Mouse (Mus musculus): ENCODE measurements around the gene Slc27a1. TPM values are rescaled to one million over a fixed set of nuclear protein-coding genes. Genes with fewer than 3 reads are reported as not detected.
A peak's percentile ranks its signal among the peaks of the same experiment; 100 is the strongest.
"Not testable (repeated sequence)": the region's sequence is repeated elsewhere in the genome, so short reads cannot be mapped to it uniquely, and the experiment has no call there.

Gene Slc27a1
- polyA plus RNA-seq (2014; fragmentation: Nextera tagmentation; extraction: Ambion mirVana) = 61.0 and 70.0 TPM in 2 replicates

GRCm38 (mm10) chr8:71568387-71568937 lies at the start of gene Slc27a1:
Gene Slc27a1 (plus strand): TSS chr8:71568882.
- Histone ChIP-seq H3K4me3 (ENCODE audit: low read depth, low read length) (peak within 1 kb of the TSS; percentile 62), H3K27ac (ENCODE audit: low read depth, low read length) (peak within 1 kb of the TSS; percentile 83), H3K9ac (replicated peaks; ENCODE audit: low read depth, low read length) (peak within 1 kb of the TSS; percentile 68), H3K36me3 (ENCODE audit: control insufficient read depth, insufficient read depth, low read length) (no peaks in the 10 kb centered on the region), H3K27me3 (ENCODE audit: control insufficient read depth, insufficient read depth, low read length) (no peaks in the 10 kb centered on the region), H3K4me2 (ENCODE audit: low read depth, low read length) (peak within 1 kb of the TSS; percentile 93), H3K9me3 (ENCODE audit: control insufficient read depth, low read length) (no peaks in the 10 kb centered on the region), H3K4me1 (ENCODE audit: control insufficient read depth, insufficient read depth, low read length) (peaks cover 16% of the 10 kb centered on the region)
- peak; percentile 2; the same call in 1 of the 2 replicates for ATAC-seq (ENCODE audit: low read depth)
- WGBS = 10% methylated on average over 13 of the region's 13 CpGs

- WGBS = 33% methylated on average over 9 of the region's 10 CpGs
Observed at GRCm38 (mm10) chr8:71519037-71519825, 49.5 kb upstream of the Slc27a1 start.

GRCm38 (mm10) chr8:71521634-71522033 lies 47.0 kb upstream of the Slc27a1 start:
- Histone ChIP-seq H3K27me3 (ENCODE audit: control insufficient read depth, insufficient read depth, low read length) (peaks cover 9% of the 10 kb centered on the region), H3K4me1 (ENCODE audit: control insufficient read depth, insufficient read depth, low read length) (0 out of 2 replicates have a peak, but pooled peaks cover 4% of the 10 kb centered on the region), H3K4me3 (ENCODE audit: low read depth, low read length) (no peak overlapping the region), H3K4me2 (ENCODE audit: low read depth, low read length) (0 out of 2 replicates have a peak overlapping the region, but pooled peaks have one; percentile 6), H3K27ac (ENCODE audit: low read depth, low read length) (no peak overlapping the region), H3K36me3 (ENCODE audit: control insufficient read depth, insufficient read depth, low read length) (no peaks in the 10 kb centered on the region), H3K9ac (replicated peaks; ENCODE audit: low read depth, low read length) (no peak overlapping the region), H3K9me3 (ENCODE audit: control insufficient read depth, low read length) (no peaks in the 10 kb centered on the region)
- 7% methylated on average over 17 of the region's 17 CpGs for WGBS
- ATAC-seq (ENCODE audit: low read depth) = peak; percentile 82

More at GRCm38 (mm10) chr8:71519037-71519825, 49.5 kb upstream of the Slc27a1 start:
- H3K4me3 ChIP-seq (ENCODE audit: low read depth, low read length); H3K9me3 ChIP-seq (ENCODE audit: control insufficient read depth, low read length); H3K9ac ChIP-seq (replicated peaks; ENCODE audit: low read depth, low read length); H3K36me3 ChIP-seq (ENCODE audit: control insufficient read depth, insufficient read depth, low read length); H3K4me2 ChIP-seq (ENCODE audit: low read depth, low read length); H3K4me1 ChIP-seq (ENCODE audit: control insufficient read depth, insufficient read depth, low read length); H3K27me3 ChIP-seq (ENCODE audit: control insufficient read depth, insufficient read depth, low read length); H3K27ac ChIP-seq (ENCODE audit: low read depth, low read length): not testable (repeated sequence)
- 0 out of 2 replicates have a peak, but pooled peaks have one; percentile 41 for ATAC-seq (ENCODE audit: low read depth)

- H3K4me2 ChIP-seq (ENCODE audit: low read depth, low read length) = no peak within 1 kb of the TSS
- H3K9me3 ChIP-seq (ENCODE audit: control insufficient read depth, low read length) = no peaks in the 10 kb centered on the region
- H3K36me3 ChIP-seq (ENCODE audit: control insufficient read depth, insufficient read depth, low read length) = no peaks in the 10 kb centered on the region
- no peak within 1 kb of the TSS for H3K9ac ChIP-seq (replicated peaks; ENCODE audit: low read depth, low read length)
- 0 out of 2 replicates have a peak, but pooled peaks cover 4% of the 10 kb centered on the region for H3K4me1 ChIP-seq (ENCODE audit: control insufficient read depth, insufficient read depth, low read length)
- H3K27ac ChIP-seq (ENCODE audit: low read depth, low read length) = no peak within 1 kb of the TSS
- H3K27me3 ChIP-seq (ENCODE audit: control insufficient read depth, insufficient read depth, low read length) = peaks cover 9% of the 10 kb centered on the region
- 12% methylated on average over 46 of the region's 46 CpGs for WGBS
- no peak for ATAC-seq (ENCODE audit: low read depth)
- no peak within 1 kb of the TSS for H3K4me3 ChIP-seq (ENCODE audit: low read depth, low read length)
Observed at GRCm38 (mm10) chr8:71525226-71526050, 43.2 kb upstream of the Slc27a1 start, which contains the start of gene Ccdc194. Gene Ccdc194 (minus strand): TSS chr8:71525711.

- Histone ChIP-seq H3K4me3 (ENCODE audit: low read depth, low read length) (no peak overlapping the region), H3K36me3 (ENCODE audit: control insufficient read depth, insufficient read depth, low read length) (no peaks in the 10 kb centered on the region), H3K27ac (ENCODE audit: low read depth, low read length) (no peak overlapping the region), H3K4me2 (ENCODE audit: low read depth, low read length) (no peak overlapping the region), H3K4me1 (ENCODE audit: control insufficient read depth, insufficient read depth, low read length) (0 out of 2 replicates have a peak, but pooled peaks cover 4% of the 10 kb centered on the region), H3K9me3 (ENCODE audit: control insufficient read depth, low read length) (no peaks in the 10 kb centered on the region), H3K9ac (replicated peaks; ENCODE audit: low read depth, low read length) (no peak overlapping the region), H3K27me3 (ENCODE audit: control insufficient read depth, insufficient read depth, low read length) (peaks cover 9% of the 10 kb centered on the region)
- ATAC-seq (ENCODE audit: low read depth) = no peak
- WGBS = 6% methylated on average over 6 of the region's 6 CpGs
Observed at GRCm38 (mm10) chr8:71526272-71526671, 42.4 kb upstream of the Slc27a1 start.

- Histone ChIP-seq H3K27ac (ENCODE audit: low read depth, low read length) (no peak overlapping the region), H3K9me3 (ENCODE audit: control insufficient read depth, low read length) (no peaks in the 10 kb centered on the region), H3K9ac (replicated peaks; ENCODE audit: low read depth, low read length) (no peak overlapping the region), H3K27me3 (ENCODE audit: control insufficient read depth, insufficient read depth, low read length) (peaks cover 9% of the 10 kb centered on the region), H3K4me1 (ENCODE audit: control insufficient read depth, insufficient read depth, low read length) (0 out of 2 replicates have a peak, but pooled peaks cover 4% of the 10 kb centered on the region), H3K4me3 (ENCODE audit: low read depth, low read length) (no peak overlapping the region), H3K4me2 (ENCODE audit: low read depth, low read length) (no peak overlapping the region), H3K36me3 (ENCODE audit: control insufficient read depth, insufficient read depth, low read length) (no peaks in the 10 kb centered on the region)
- 51% methylated on average over 3 of the region's 3 CpGs for WGBS
- ATAC-seq (ENCODE audit: low read depth) = no peak
Observed at GRCm38 (mm10) chr8:71527162-71527870, 41.4 kb upstream of the Slc27a1 start.

DNA sequence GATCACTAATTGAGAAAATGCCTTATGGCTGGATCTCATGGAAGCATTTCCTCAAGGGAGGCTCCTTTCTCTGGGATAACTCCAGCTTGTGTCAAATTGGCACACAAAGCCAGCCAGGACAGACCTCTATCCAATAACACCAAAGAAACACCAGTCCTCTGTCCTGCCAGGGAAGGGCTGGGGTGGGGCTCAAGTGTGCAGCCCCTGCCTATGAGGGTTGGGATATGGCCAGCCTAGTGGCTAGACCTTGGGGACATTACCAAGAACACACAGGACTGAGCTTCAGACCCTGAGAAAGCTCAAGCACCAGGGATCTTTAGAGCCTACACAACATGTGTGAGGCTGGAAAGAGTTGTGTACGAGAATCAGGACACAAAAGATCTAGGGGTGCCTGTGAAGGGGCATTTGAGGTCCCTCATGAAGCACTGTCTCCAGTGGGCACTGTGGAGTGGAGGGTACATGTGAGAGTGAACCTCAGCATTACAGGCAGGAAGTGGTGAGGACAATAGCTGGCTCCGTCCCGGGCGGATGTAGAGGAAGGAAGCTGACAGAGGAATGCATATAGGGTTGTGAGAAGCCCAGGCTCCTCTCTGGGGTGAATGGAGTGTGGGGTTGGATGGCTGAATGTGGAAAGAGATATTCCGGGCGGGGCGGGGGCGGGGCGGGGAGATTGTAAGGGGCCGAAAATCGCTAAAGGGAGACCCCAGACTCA lies 40.2 kb upstream of the Slc27a1 start:
- Histone ChIP-seq H3K27me3 (ENCODE audit: control insufficient read depth, insufficient read depth, low read length) (peaks cover 9% of the 10 kb centered on the region), H3K9ac (replicated peaks; ENCODE audit: low read depth, low read length) (no peak overlapping the region), H3K36me3 (ENCODE audit: control insufficient read depth, insufficient read depth, low read length) (no peaks in the 10 kb centered on the region), H3K9me3 (ENCODE audit: control insufficient read depth, low read length) (no peaks in the 10 kb centered on the region), H3K4me2 (ENCODE audit: low read depth, low read length) (no peak overlapping the region), H3K4me3 (ENCODE audit: low read depth, low read length) (no peak overlapping the region), H3K27ac (ENCODE audit: low read depth, low read length) (no peak overlapping the region), H3K4me1 (ENCODE audit: control insufficient read depth, insufficient read depth, low read length) (0 out of 2 replicates have a peak, but pooled peaks cover 4% of the 10 kb centered on the region)
- 84% methylated on average over 11 of the region's 11 CpGs for WGBS
- no peak for ATAC-seq (ENCODE audit: low read depth)

All from neural tube, embryonic 14.5 days (tissue).